Mouse (Mus musculus) embryo, embryonic 10 days (tissue): ENCODE measurements around the gene Ssc5d.

ENCODE experiments used
- DNase-seq: peaks from one replicate; pipeline ENCODE4 v3.0.0-alpha.2; 2015; ENCODE audit warnings: low spot score

The Ssc5d gene

DNA sequence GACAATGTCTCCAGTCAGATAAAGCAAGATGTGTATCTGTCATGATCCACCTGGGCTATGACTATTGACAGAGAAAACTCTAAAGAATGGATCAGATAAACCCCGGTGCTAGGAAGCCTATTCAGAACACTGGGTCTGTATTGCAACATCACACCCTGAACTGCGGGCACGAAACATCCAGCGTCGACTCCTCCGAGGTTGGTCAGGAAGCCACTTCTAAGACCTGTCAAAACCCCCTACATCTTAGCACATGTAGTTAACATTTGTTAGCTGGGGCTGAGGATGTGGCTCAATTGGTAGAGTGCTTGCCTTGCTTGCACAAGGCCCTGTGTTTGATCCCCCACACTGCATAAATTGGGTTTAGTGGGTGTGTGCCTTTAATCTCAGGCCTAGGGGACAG, 22.8 kb downstream of the Ssc5d start:
- no peak for DNase-seq

GRCm38 (mm10) chr7:4950561-4951342, 25.2 kb downstream of the Ssc5d start:
- no peak for DNase-seq

DNA sequence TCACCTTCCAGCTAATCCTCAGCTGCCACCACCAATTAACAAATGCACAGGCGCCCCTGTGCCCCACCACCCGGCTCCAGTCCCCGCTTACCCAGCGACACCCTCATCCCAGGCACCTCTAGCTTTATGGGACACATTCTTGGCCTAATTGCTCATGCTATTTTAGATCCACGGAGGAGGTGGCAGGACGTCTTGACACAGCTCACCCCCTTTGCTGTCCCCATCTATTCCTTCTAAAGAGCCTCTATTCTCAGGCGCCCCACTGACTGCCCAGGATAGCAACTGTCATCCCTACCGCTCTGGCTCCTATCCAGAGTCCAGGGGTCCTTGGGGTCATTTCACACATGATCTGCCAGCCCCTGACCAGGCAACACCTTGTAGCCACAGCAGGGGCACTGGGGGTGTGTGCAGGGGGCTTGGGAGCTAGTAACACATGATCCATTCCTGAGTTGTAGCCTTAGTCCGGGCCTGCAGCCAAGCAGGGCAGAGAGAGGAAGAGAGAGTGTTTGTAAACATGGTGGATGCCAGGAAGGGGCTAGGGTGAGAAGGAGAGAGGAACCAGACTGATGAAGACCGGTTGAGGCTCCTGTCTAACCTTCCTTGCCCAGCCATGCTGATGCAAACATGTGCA, 28.3 kb downstream of the Ssc5d start:
- no peak for DNase-seq

GRCm38 (mm10) chr7:4957361-4957760, 31.8 kb downstream of the Ssc5d start:
- no peak for DNase-seq

DNA sequence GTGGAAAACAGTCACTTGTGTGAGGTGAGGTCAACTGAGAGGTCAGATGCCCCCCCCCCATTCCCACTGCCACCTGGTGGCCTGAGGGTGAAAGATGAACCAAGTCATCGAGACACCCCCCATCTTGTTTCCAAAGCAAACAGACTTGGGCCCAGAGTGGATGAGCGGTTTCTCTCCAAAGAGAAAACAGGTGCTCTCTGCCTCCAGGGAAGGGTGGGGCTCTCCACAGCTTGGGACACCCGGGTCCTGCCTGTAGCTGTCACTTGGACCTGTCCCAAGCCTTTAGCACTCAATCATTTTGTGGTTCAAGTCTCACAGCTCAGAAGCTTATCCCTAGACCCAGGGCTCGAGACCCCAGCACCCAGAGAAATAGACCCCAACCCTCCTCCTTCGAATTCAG, 37.9 kb downstream of the Ssc5d start:
- no peak for DNase-seq

- DNase-seq: peak; percentile 61
Measured at GRCm38 (mm10) chr7:4964272-4964671, 38.7 kb downstream of the Ssc5d start, which contains the start of gene Sbk2. Gene Sbk2 (minus strand): TSS chr7:4964406.

DNA sequence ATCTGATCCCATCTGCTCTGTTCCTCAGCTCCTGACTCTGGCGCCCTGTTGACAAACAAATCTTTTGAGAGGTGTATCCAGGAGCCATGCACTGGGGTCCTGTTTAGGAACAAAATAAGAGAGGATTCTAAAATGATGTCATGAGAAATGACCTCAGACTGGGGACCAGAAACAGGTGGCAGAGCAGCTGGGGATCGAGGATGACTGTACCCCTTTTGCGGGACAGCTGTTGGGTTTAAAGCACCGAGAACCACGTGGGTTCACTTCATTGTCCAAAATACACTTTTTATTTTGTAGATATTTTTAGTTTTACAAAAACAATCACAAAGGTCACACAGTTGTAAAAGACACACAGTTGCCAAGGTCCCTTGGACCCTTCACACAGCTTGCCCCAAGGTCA, 39.4 kb downstream of the Ssc5d start:
- no peak for DNase-seq

DNA sequence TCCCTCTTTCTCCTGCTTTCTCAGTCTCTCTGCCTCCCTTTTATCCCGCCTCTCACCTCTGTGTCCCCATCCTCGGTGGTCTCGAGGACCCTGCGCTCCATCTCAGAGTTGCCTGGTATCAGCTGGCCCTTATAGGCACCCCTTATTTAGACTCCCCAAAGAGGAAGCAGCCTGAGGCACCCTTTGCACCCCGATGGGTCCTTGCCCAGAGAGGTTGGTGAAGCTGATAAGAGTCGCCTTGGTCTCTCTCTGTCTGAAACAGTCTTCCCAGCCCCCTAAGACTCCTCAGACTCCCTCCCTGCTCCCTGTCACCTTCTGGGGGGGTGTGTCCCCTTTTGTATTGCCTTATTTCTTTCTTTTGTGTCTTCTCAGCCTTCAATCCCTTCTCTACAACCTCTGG, 45.5 kb downstream of the Ssc5d start, which contains the start of gene Sbk3:
Gene Sbk3 (minus strand): TSS at position 101 of the 400 bp plus-strand sequence.
- no peak for DNase-seq

DNA sequence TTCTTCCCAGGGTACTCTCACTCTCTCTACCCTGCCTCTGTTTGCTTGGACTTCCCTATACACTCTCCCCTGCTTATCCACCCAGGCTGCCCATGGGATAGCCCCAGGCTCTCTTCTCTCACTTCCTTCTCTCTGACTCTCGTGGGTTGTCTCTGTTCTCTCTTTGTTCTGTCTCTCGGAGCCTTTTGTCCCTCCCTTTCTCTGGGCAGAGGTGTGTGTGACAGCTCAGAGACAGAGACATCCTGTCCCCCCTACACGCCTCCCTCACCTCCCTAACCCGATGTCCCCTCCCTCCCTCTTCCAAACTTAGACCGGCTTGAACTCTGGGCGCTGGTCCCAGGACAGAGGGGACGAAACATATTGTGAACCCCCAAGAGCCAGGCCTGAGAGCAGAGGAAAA, 46.1 kb downstream of the Ssc5d start:
- DNase-seq: no peak

GRCm38 (mm10) chr7:4972321-4973047, 46.9 kb downstream of the Ssc5d start:
- no peak for DNase-seq

GRCm38 (mm10) chr7:4975455-4975854, 49.9 kb downstream of the Ssc5d start:
- no peak for DNase-seq

DNA sequence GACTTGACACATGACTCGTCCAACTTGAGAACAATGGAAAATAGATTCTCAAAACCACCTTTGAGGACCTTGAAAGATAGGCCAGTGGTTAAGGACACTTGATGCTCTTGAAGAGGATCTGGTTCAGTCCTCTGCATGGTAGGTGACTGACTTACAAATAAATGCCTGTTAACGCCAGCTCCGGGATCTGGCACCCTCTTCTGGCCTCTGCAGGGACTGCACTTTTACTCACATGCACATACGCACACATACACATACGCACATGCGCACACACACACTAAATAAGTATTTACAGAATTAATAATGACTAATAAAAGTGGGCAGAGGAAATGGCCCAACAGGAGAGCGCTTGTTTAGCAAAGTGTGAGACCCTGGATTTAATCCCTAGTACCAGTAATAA, 51.2 kb downstream of the Ssc5d start:
- no peak for DNase-seq

DNA sequence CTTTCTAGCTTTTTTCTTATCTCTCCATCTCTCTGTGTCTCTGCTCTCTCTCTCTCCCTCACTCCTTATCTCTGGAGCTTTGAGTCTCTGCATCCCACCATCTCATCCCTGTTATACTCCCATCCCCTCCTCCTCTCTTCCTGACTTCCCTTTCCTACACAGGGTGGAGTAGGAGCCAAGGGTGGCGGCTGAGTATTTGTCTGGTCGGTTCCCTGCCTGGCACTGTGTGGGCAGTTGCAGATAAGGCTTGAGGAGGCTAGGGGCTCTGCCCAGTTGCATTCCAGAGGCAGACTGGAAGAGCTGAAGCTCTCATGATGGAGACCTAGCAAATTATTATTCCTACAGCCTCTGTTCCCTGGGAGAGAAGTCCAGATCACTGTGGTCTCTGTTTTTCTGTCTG, 62.7 kb downstream of the Ssc5d start:
- no peak for DNase-seq

DNA sequence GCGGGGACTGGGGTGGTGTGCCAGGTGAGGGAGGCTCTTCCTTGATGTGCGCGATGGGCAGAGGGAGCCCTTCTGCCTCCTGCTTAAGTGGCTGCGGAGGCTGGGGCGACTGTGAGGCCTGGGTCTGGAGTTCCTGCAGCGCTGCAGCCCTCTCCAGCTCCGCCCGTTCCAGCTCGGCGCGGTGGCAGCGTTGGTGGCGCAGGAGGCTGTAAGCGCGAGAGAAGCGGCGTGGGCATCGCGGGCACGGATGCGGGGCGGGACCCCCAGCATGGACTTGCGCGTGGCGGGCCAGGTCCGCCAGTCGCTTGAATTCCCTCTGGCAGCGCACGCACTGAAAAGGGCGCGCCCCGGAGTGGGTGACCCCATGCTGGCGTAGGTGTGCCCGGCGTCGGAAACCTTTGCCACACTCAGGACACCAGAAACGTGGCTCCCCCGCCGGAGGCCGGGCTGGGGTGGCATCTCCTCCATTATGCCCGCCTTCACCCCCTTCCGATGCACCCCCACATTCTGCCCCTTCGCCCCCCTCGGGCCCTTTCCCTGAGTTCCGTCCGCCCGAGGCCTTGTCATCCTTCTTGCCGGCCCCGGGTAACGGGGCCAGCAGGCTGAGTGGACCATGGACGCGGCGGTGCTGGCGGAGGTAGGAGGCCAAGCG, 67.9 kb downstream of the Ssc5d start:
- no peak for DNase-seq

- DNase-seq: no peak
Measured at GRCm38 (mm10) chr7:4993999-4994788, 68.6 kb downstream of the Ssc5d start.
